Mouse (Mus musculus): ENCODE measurements at regions not wholly inside any gene's neighbourhood (a gene's known extent, or its start where the extent isn't known, plus 50 kb on each side); places are given as distances from the start of the nearest gene placed in this dataset.

GRCm38 (mm10) chr12:109527414-109528262, 72.5 kb downstream of the Rtl1 start:
- DNase-seq (ENCODE audit: low spot score) (no peak), ATAC-seq (peak; percentile 72; the same call in 1 of the 2 replicates)
- H3K36me3 ChIP-seq (ENCODE audit: control insufficient read depth, insufficient read depth, low read length) = no peaks in the 10 kb centered on the region
- H3K9me3 ChIP-seq (replicated peaks; ENCODE audit: control insufficient read depth, low read length) = peaks cover 17% of the 10 kb centered on the region; the same call in 1 of the 2 replicates
- H3K9ac ChIP-seq (ENCODE audit: low read length) = peak overlapping the region; percentile 40; the same call in 1 of the 2 replicates
- no peaks in the 10 kb centered on the region for H3K27me3 ChIP-seq (replicated peaks; ENCODE audit: control insufficient read depth, insufficient read depth, low read length)
- H3K4me3 ChIP-seq (ENCODE audit: low read depth, low read length) = peak overlapping the region; percentile 14; the same call in 1 of the 2 replicates
- peak overlapping the region; percentile 43 for H3K4me2 ChIP-seq (ENCODE audit: low read length)
- no peaks in the 10 kb centered on the region for H3K4me1 ChIP-seq (ENCODE audit: control insufficient read depth, insufficient read depth, low read length)
- H3K27ac ChIP-seq (ENCODE audit: low read depth, low read length) = no peak overlapping the region
- WGBS = 63% methylated on average over 29 of the region's 29 CpGs

- 77% methylated on average over 9 of the region's 9 CpGs for WGBS
- ATAC-seq (no peak), DNase-seq (ENCODE audit: low spot score) (no peak)
- H3K9ac ChIP-seq (ENCODE audit: low read length) = no peak overlapping the region
- peaks cover 17% of the 10 kb centered on the region; the same call in 1 of the 2 replicates for H3K9me3 ChIP-seq (replicated peaks; ENCODE audit: control insufficient read depth, low read length)
- no peaks in the 10 kb centered on the region for H3K36me3 ChIP-seq (ENCODE audit: control insufficient read depth, insufficient read depth, low read length)
- H3K27ac ChIP-seq (ENCODE audit: low read depth, low read length) = no peak overlapping the region
- no peak overlapping the region for H3K4me2 ChIP-seq (ENCODE audit: low read length)
- H3K4me3 ChIP-seq (ENCODE audit: low read depth, low read length) = no peak overlapping the region
- peaks cover under 1% of the 10 kb centered on the region; the same call in 1 of the 2 replicates for H3K4me1 ChIP-seq (ENCODE audit: control insufficient read depth, insufficient read depth, low read length)
- H3K27me3 ChIP-seq (replicated peaks; ENCODE audit: control insufficient read depth, insufficient read depth, low read length) = no peaks in the 10 kb centered on the region
These were observed 73.0 kb downstream of the Dlk1 start for GRCm38 (mm10) chr12:109525613-109526012.

DNA sequence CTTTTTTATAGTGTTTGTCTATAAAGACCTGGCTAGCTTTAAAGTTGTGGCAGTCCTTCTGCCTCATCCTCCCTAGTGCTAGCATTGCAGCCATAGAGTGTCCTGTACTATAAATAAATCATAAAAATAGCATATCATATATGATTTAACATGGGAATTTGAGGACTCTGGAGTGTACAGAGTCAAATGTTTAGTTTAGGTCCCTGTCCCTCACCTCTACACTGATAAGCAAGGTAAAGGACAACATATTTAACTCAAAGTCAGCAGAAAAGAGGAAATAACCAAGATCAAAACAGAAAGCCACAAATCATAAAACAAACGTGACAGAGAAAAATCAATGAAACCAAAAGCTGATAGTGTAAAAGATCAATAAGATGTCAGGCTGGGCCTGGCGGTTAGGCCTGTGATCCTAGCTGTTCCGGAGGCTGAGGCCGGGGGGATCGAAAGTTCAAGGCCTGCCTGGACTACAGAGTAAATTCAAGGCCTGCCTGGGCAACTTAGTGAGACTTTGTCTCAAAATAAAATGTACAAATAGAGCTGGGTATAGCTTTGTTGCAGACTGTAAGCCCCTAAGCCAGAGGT, 68.7 kb downstream of the Dlk1 start:
- no peaks in the 10 kb centered on the region for H3K9me3 ChIP-seq (replicated peaks; ENCODE audit: control insufficient read depth, low read length)
- 81% methylated on average over 5 of the region's 5 CpGs for WGBS
- peaks cover 10% of the 10 kb centered on the region for H3K4me1 ChIP-seq (ENCODE audit: control insufficient read depth, insufficient read depth, low read length)
- no peaks in the 10 kb centered on the region for H3K27me3 ChIP-seq (replicated peaks; ENCODE audit: control insufficient read depth, insufficient read depth, low read length)
- no peak overlapping the region for H3K4me2 ChIP-seq (ENCODE audit: low read length)
- no peaks in the 10 kb centered on the region for H3K36me3 ChIP-seq (ENCODE audit: control insufficient read depth, insufficient read depth, low read length)
- ATAC-seq (no peak), DNase-seq (ENCODE audit: low spot score) (no peak)
- no peak overlapping the region for H3K27ac ChIP-seq (ENCODE audit: low read depth, low read length)
- H3K9ac ChIP-seq (ENCODE audit: low read length) = no peak overlapping the region
- H3K4me3 ChIP-seq (ENCODE audit: low read depth, low read length) = no peak overlapping the region

DNA sequence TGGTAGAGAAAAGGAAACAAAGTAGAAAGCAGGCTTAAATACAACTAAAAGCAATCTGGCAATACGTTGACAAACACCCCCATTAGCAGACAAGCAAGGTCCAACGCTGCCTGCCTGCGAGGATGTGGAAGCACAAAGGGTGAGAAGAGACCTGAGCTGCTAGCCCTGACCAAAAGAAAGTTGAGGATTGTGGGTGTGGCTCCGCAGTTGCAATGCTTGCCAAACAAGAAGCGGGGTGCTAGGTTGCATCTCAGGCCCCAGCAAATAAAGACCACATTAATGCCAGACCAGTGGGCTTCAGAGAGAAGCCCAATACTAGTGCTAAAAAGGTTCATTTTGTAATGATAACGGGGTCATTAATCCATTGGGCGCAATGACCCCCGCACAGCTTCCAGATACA, 67.8 kb downstream of the Dlk1 start:
- no peaks in the 10 kb centered on the region for H3K27me3 ChIP-seq (replicated peaks; ENCODE audit: control insufficient read depth, insufficient read depth, low read length)
- no peak overlapping the region for H3K9ac ChIP-seq (ENCODE audit: low read length)
- H3K4me3 ChIP-seq (ENCODE audit: low read depth, low read length) = no peak overlapping the region
- peak; percentile 34; the same call in 1 of the 2 replicates for ATAC-seq
- DNase-seq (ENCODE audit: low spot score) = no peak
- 5% methylated on average over 8 of the region's 8 CpGs for WGBS
- H3K4me1 ChIP-seq (ENCODE audit: control insufficient read depth, insufficient read depth, low read length) = peaks cover 10% of the 10 kb centered on the region
- no peaks in the 10 kb centered on the region for H3K36me3 ChIP-seq (ENCODE audit: control insufficient read depth, insufficient read depth, low read length)
- H3K27ac ChIP-seq (ENCODE audit: low read depth, low read length) = no peak overlapping the region
- no peaks in the 10 kb centered on the region for H3K9me3 ChIP-seq (replicated peaks; ENCODE audit: control insufficient read depth, low read length)
- H3K4me2 ChIP-seq (ENCODE audit: low read length) = no peak overlapping the region

DNA sequence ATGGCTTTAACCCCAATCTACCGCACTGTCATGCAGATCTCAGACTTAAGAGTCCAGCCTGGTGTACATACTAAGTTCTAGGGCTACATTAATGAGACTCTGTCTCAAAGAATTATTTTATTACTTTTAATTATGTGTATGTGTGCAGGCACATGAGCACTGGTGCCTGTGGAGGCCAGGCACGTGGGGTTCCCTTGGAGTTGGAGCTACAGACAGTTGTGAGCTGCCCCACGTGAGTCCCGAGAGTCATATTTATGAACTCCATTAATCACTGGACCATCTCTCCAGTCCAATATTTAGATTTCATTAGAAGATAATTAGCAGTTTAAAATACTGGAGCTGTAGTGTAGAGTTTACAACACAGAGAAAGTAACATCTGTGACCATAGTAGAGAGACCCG, 67.2 kb downstream of the Dlk1 start:
- no peak for ATAC-seq
- WGBS = 44% methylated on average over 5 of the region's 5 CpGs
- no peak overlapping the region for H3K27ac ChIP-seq (ENCODE audit: low read depth, low read length)

GRCm38 (mm10) chr12:109518413-109519021, 65.9 kb downstream of the Dlk1 start:
- Histone ChIP-seq H3K4me1 (ENCODE audit: control insufficient read depth, insufficient read depth, low read length) (peaks cover 10% of the 10 kb centered on the region), H3K36me3 (ENCODE audit: control insufficient read depth, insufficient read depth, low read length) (no peaks in the 10 kb centered on the region), H3K4me3 (ENCODE audit: low read depth, low read length) (no peak overlapping the region), H3K4me2 (ENCODE audit: low read length) (no peak overlapping the region), H3K9ac (ENCODE audit: low read length) (no peak overlapping the region), H3K27me3 (replicated peaks; ENCODE audit: control insufficient read depth, insufficient read depth, low read length) (no peaks in the 10 kb centered on the region), H3K9me3 (replicated peaks; ENCODE audit: control insufficient read depth, low read length) (no peaks in the 10 kb centered on the region), H3K27ac (ENCODE audit: low read depth, low read length) (no peak overlapping the region)
- WGBS = 7% methylated on average over 7 of the region's 7 CpGs
- DNase-seq (ENCODE audit: low spot score) = no peak
- ATAC-seq = no peak

More for the DNA sequence above, 67.2 kb downstream of the Dlk1 start:
- no peaks in the 10 kb centered on the region for H3K9me3 ChIP-seq (replicated peaks; ENCODE audit: control insufficient read depth, low read length)
- no peak overlapping the region for H3K4me3 ChIP-seq (ENCODE audit: low read depth, low read length)
- H3K4me1 ChIP-seq (ENCODE audit: control insufficient read depth, insufficient read depth, low read length) = peaks cover 10% of the 10 kb centered on the region
- H3K27me3 ChIP-seq (replicated peaks; ENCODE audit: control insufficient read depth, insufficient read depth, low read length) = no peaks in the 10 kb centered on the region
- DNase-seq (ENCODE audit: low spot score) = no peak
- H3K9ac ChIP-seq (ENCODE audit: low read length) = no peak overlapping the region
- no peaks in the 10 kb centered on the region for H3K36me3 ChIP-seq (ENCODE audit: control insufficient read depth, insufficient read depth, low read length)
- no peak overlapping the region for H3K4me2 ChIP-seq (ENCODE audit: low read length)

GRCm38 (mm10) chr12:109517764-109518163, 65.1 kb downstream of the Dlk1 start:
- Histone ChIP-seq H3K27ac (ENCODE audit: low read depth, low read length) (no peak overlapping the region), H3K4me3 (ENCODE audit: low read depth, low read length) (no peak overlapping the region), H3K36me3 (ENCODE audit: control insufficient read depth, insufficient read depth, low read length) (no peaks in the 10 kb centered on the region), H3K4me2 (ENCODE audit: low read length) (no peak overlapping the region), H3K4me1 (ENCODE audit: control insufficient read depth, insufficient read depth, low read length) (peaks cover 10% of the 10 kb centered on the region), H3K9ac (ENCODE audit: low read length) (no peak overlapping the region), H3K27me3 (replicated peaks; ENCODE audit: control insufficient read depth, insufficient read depth, low read length) (no peaks in the 10 kb centered on the region), H3K9me3 (replicated peaks; ENCODE audit: control insufficient read depth, low read length) (no peaks in the 10 kb centered on the region)
- 54% methylated on average over 7 of the region's 7 CpGs for WGBS
- DNase-seq (ENCODE audit: low spot score) = no peak
- ATAC-seq = no peak

DNA sequence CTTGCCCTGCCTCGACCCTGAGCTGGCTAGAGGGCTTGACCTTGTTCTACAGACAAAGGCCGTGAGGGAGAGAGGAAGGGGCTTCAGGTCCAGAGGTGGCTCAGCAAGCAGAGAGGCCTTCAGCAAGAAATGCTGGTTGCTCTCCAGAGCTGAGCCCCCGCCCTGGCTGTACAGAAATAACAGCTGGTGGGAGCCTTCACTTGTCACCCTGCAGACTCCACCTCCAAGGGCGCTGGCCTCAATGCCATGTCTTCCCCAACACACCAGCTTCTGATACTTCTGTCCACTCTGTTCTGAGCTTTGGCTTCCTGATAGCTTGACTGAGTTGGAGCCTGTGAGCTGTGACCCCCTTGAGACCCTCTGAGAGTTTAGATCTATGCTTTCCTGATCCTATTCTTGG, 64.3 kb downstream of the Dlk1 start:
- H3K27ac ChIP-seq (ENCODE audit: low read depth, low read length) = no peak overlapping the region
- H3K27me3 ChIP-seq (replicated peaks; ENCODE audit: control insufficient read depth, insufficient read depth, low read length) = no peaks in the 10 kb centered on the region
- no peak for ATAC-seq
- H3K9ac ChIP-seq (ENCODE audit: low read length) = no peak overlapping the region
- H3K4me2 ChIP-seq (ENCODE audit: low read length) = no peak overlapping the region
- peaks cover 10% of the 10 kb centered on the region for H3K4me1 ChIP-seq (ENCODE audit: control insufficient read depth, insufficient read depth, low read length)
- 75% methylated on average over 4 of the region's 4 CpGs for WGBS
- H3K36me3 ChIP-seq (ENCODE audit: control insufficient read depth, insufficient read depth, low read length) = no peaks in the 10 kb centered on the region
- no peak for DNase-seq (ENCODE audit: low spot score)
- H3K9me3 ChIP-seq (replicated peaks; ENCODE audit: control insufficient read depth, low read length) = no peaks in the 10 kb centered on the region
- H3K4me3 ChIP-seq (ENCODE audit: low read depth, low read length) = no peak overlapping the region

All from forebrain, embryonic 14.5 days (tissue).